Mouse (Mus musculus) kidney, postnatal 4 days (tissue): ENCODE data around the gene Mfsd11.
"Not testable (repeated sequence)": the region's sequence is repeated elsewhere in the genome, so short reads cannot be mapped to it uniquely, and the experiment has no call there.

Experiments
- DNase-seq, 2 experiments: peaks; one replicate each; pipeline ENCODE4 v3.0.0; 2021; ENCODE audit warnings: mixed read lengths in 2 of 2

Gene Mfsd11

DNA sequence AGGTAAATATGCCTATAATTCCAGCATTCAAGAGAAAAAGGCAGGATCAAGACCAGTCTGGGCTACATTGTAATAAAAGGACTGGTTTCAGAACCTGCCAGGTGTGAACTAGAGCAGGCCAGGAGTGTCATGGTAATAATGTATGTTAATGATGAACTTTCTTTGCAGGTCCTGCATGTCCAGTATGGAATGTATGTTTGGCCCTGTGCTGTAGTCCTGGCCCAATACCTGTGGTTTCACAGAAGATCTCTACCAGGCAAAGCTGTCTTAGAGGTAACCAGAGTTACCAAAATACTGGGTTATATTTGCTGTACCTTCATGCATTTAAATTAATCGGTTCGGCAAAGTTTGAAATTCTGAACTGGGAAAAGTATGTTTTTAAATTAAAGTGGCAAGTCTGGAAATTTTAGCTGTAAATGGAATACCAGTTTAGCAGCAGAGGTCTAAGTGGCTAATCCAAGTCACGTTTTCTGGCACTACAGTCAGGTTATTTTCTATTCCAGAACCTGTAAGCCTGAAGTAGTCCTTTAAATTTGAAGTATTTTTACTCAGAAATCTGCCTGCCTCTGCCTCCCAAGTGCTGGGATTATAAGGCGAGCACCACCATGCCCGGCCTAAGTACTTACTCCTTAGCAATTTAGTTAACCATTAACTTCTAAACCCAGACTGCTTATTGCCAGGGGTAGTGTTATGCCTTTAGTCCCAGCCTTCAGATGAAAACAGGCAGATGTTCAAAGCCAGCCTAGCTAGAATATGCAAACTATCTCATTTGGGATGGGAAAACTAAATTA lies 4.0 kb upstream of the Mfsd11 start:
- no peak for DNase-seq

GRCm38 (mm10) chr11:116848877-116849178 lies 3.4 kb upstream of the Mfsd11 start:
- DNase-seq = not testable (repeated sequence)

- DNase-seq = no peak
These were observed 2.7 kb upstream of the Mfsd11 start for GRCm38 (mm10) chr11:116849587-116849986.

DNA sequence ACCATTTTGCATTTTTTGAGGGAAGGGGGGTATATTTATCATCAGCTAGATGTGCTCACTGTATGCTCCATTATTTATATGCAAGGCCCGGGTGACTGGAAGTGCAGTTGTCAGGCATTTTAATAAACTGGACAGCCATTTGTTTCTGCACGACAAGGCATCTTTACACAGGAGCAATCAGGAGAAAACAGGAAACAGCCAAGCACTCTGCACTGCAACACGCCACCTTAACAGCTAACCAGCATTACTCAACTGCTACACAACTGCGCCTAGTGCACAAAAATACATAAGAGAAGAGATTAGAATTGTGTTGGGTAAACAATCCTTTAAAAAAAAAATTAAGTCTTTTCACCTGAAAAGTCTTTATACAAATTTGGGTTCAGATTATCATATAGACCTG lies 2.2 kb upstream of the Mfsd11 start:
- DNase-seq = no peak

DNA sequence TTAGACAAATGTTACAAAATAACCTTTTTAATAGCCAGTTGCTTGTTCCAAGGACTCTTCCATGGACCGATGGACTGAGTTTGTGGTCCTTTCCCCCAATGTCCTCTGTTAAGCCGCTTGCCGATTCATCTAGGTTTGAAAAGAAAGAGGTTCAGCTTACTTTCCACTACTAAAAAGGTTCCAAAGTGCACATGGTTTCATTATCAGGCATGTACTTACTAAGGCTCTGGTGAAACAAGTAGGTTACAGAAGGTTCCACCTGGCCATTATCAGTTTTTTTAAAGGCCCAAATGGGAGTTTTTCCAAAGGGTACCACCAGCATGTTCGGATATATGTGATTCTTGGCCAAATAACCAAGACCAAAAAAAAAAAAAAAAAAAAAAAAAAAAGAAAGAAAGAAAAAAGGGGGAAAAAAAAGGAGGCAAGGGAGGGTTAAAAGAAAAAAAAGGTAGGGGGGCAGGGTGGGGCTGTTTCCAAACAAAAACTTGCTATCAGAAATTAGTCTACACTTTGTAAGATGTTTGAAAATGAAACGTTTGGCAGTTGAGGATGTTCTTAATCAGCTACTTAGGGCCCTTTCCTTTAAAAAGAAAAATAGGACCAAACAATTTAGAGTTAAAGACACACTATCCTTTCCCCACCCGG lies 1.3 kb upstream of the Mfsd11 start:
- no peak for DNase-seq

- no peak for DNase-seq
These were observed 507 bp upstream of the Mfsd11 start for GRCm38 (mm10) chr11:116851576-116852290.

DNA sequence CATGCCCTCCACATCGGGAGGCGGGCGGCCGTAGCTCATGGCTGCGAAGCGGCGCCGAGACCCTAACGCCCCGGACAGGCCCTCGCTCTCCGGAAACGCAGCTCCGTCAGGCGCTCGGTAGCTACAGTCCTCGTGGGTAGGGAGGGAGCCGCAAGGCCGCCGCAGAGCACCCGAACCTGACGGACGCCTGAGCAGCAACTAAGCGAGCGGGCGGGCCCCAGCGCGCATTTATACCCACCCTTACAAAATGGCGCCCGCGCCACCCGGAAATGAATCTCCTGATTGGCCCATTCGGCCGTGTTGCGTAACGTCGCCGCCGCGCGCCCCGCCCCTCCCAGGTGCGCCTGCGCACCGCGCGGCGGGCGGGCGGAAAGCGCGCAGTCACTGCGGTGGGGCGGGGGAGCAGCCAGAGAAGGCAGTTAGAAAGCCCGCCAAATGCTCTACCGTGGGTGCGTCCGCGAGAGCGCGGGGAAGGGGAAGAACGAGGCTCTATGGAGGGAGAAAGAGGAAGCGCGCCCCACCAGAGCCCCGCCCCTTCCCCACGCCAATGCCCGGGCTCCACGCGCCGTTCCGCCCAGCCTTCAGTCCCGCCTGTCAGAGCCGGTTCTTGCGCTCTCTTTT lies 761 bp downstream of the Mfsd11 start, which contains the start of gene Srsf2:
Gene Srsf2, minus strand, starts transcription at position 204 of the 621 bp plus-strand sequence.
- DNase-seq = peak; percentile 96 to 98

- peak; percentile 98 to 99 for DNase-seq
These were observed 1.3 kb downstream of the Mfsd11 start for GRCm38 (mm10) chr11:116853512-116853928.

GRCm38 (mm10) chr11:116854279-116854678 lies 2.0 kb downstream of the Mfsd11 start:
- no peak for DNase-seq

GRCm38 (mm10) chr11:116857183-116857850 lies 5.1 kb downstream of the Mfsd11 start:
- no peak for DNase-seq

DNA sequence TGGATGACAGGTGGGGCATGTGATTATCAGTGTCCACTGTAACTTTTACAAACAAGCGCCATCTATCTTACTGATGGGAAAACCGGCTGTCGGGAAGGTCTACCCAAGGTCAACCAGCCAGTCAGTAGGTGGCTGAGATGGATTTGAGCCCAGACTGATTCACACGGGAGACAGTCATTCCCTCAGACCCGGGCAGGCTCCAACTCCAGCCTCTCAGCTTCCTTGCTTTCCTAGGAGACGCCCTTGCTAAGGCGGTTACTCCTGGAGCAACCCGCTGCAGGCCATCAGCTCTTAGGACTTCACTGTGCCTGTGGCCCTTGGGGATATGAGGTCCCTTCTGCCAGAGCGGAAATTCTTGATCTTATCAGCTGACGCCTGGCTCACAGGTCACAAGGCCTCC lies 12.2 kb downstream of the Mfsd11 start:
- no peak for DNase-seq

- DNase-seq = no peak
These were observed 13.8 kb downstream of the Mfsd11 start for GRCm38 (mm10) chr11:116865945-116866585.

- peak in 1 of 2 experiments; percentile 22 for DNase-seq
These were observed 15.9 kb downstream of the Mfsd11 start for GRCm38 (mm10) chr11:116868129-116868528.

GRCm38 (mm10) chr11:116869223-116869622 lies 17.0 kb downstream of the Mfsd11 start:
- no peak for DNase-seq

DNA sequence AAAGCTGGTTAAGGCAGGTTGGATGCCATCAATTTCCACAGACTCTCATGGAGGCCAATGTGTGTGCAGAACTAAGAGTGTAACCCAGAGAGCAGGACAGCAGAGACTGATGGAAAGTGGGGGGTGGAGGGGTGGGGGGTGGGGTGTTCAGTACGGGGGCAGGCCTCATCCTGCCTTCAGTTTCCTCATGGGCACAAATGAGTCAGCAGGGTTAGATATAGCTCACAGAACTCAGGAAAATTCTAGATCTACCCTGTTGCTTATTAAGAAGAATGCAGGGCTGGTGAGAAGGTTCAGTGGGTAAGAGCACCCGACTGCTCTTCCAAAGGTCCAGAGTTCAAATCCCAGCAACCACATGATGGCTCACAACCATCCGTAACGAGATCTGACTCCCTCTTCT lies 17.4 kb downstream of the Mfsd11 start:
- no peak for DNase-seq

- DNase-seq = no peak
These were observed 19.3 kb downstream of the Mfsd11 start for GRCm38 (mm10) chr11:116871538-116871937.

- DNase-seq = no peak
These were observed 21.7 kb downstream of the Mfsd11 start for GRCm38 (mm10) chr11:116873987-116874386.

GRCm38 (mm10) chr11:116878454-116878853 lies 26.2 kb downstream of the Mfsd11 start:
- peak in 1 of 2 experiments; percentile 18 for DNase-seq

DNA sequence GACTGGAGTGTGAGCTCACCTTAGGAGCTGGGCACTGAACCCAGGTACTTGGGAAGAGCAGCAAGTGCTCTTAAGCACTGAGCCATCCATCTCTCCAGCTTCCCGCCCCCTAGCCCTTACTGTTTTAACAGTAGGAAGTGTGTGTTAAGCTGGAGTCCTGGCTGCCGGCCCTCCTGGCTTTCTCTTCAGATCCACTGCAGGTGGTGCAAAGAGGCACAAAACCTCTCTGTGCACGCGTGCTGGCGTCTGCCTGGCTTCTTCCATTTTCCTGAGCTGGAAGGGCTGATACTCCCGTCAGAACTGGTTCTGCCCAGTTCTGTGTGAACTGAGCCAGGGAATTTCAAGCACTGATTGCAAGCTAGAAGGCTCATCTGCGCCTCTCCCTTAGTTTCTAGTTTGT lies 28.6 kb downstream of the Mfsd11 start:
- no peak for DNase-seq

- DNase-seq = no peak
These were observed 29.2 kb downstream of the Mfsd11 start for GRCm38 (mm10) chr11:116881440-116881839.

DNA sequence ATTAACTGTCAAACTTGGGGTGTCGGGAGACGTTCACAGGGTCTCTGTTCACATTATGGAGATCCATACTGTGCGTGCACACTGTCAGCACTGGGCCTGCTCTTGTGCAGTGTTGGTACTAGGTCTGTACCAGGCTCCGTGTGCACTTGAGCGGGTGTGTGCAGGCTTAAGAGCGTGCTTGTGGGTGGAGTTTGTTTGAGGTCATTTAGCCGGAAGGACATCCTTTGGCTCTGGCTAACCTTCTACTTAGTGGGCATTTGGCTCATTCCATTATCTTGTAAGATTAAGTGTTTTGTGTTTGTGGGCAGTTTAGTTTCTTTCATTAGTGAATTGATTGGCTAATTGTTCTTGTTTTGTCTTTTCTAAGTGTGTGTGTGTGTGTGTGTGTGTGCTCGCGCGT lies 30.2 kb downstream of the Mfsd11 start:
- DNase-seq = no peak

DNA sequence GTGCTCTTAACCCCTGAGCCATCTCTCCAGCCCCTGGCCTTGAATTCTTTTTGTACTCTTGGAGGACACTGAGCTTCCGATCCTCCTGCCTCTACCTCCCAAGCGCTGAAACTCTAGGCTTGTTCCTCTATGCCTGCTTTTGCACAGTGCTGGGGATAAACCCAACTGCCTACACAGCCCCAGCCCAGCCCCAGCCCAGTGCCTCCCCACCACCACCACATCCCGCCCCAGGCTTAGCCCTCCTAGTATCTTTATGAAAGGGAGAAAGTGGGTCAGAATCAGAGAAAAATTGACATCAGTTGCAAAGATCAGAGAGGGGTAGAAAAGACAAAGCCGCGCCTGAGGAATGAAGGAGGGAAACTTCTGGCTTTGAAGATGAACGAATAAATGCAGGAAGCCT lies 31.8 kb downstream of the Mfsd11 start:
- DNase-seq = no peak
